In genomic region chr4:57883520-57884421, GRCm38 (mm10) we compare ENCODE assay signal across 9 mouse cellular contexts. TPM values are rescaled to one million over a fixed set of nuclear protein-coding genes. Genes with fewer than 3 reads are reported as not detected.
A peak's percentile ranks its signal among the peaks of the same experiment; 100 is the strongest.
DNase-seq lines count a peak whose midpoint lies in the region; ATAC-seq and TF ChIP-seq lines count a peak whose summit lies in the region.
"Had no signal": no experiment of that assay in that cellular context is flagged by ENCODE, and none has a peak within 500 bp of the region (broad histone marks: within the 10 kb centered on the region; RNA-seq: fewer than 3 reads in every experiment).

No protein-coding gene starts in this region.

- DNase-seq in intestine, embryonic 14.5 days (ENCODE audit: low spot score), result no peak
- peak; percentile 85 for DNase-seq in A20 (ENCODE audit: low read depth, low spot score)
- peak; percentile 45 for DNase-seq in adrenal gland, adult 8-10 months
- DNase-seq in hindbrain, postnatal 0 days (ENCODE audit: low spot score), result peak; percentile 61
- no peak for DNase-seq in layer of hippocampus, postnatal 36 days
- no peak for DNase-seq in cerebellum, postnatal 25 days

- H3K9ac ChIP-seq in intestine, embryonic 14.5 days (ENCODE audit: low read length), result no peak overlapping the region
- no peak overlapping the region for H3K9ac ChIP-seq in intestine, postnatal 0 days (ENCODE audit: low read depth, low read length)
- H3K9ac ChIP-seq in hindbrain, postnatal 0 days (replicated peaks; ENCODE audit: low read length), result no peak overlapping the region

- H3K4me1 ChIP-seq in intestine, embryonic 14.5 days (replicated peaks; ENCODE audit: control insufficient read depth, insufficient read depth, low read length), result peaks cover 12% of the 10 kb centered on the region
- no peaks in the 10 kb centered on the region for H3K4me1 ChIP-seq in intestine, postnatal 0 days (replicated peaks; ENCODE audit: control insufficient read depth, insufficient read depth, low read length)
- no peaks in the 10 kb centered on the region for H3K4me1 ChIP-seq in hindbrain, postnatal 0 days (ENCODE audit: insufficient read depth, low read length)

- no peak overlapping the region for H3K4me2 ChIP-seq in intestine, embryonic 14.5 days (ENCODE audit: low read length)
- no peak overlapping the region for H3K4me2 ChIP-seq in intestine, postnatal 0 days (replicated peaks; ENCODE audit: low read depth)
- H3K4me2 ChIP-seq in hindbrain, postnatal 0 days (ENCODE audit: low read depth, low read length), result no peak overlapping the region

- no peak overlapping the region for H3K4me3 ChIP-seq in intestine, embryonic 14.5 days (ENCODE audit: low read depth, low read length)
- H3K4me3 ChIP-seq in intestine, postnatal 0 days (ENCODE audit: low read depth, low read length), result no peak overlapping the region
- no peak overlapping the region for H3K4me3 ChIP-seq in hindbrain, postnatal 0 days (ENCODE audit: low read length)
- H3K4me3 ChIP-seq: megakaryocyte, embryonic 14.5 days had no signal

- no peaks in the 10 kb centered on the region for H3K9me3 ChIP-seq in intestine, embryonic 14.5 days (ENCODE audit: control insufficient read depth, low read length)
- no peaks in the 10 kb centered on the region for H3K9me3 ChIP-seq in intestine, postnatal 0 days (ENCODE audit: control insufficient read depth)
- no peaks in the 10 kb centered on the region for H3K9me3 ChIP-seq in hindbrain, postnatal 0 days (ENCODE audit: low read length)

- no peak for TF ChIP-seq CTCF in intestine, postnatal 0 days (IDR thresholded peaks at IDR 0.05; ENCODE audit: low read depth)
- TF ChIP-seq CTCF in hindbrain, postnatal 0 days (IDR thresholded peaks at IDR 0.05; ENCODE audit: low read depth), result no peak

- no peak overlapping the region for H3K27ac ChIP-seq in intestine, embryonic 14.5 days (ENCODE audit: low read depth)
- H3K27ac ChIP-seq in intestine, postnatal 0 days (ENCODE audit: low read depth, low read length), result no peak overlapping the region
- no peak overlapping the region for H3K27ac ChIP-seq in hindbrain, postnatal 0 days

- 0 out of 2 replicates have a peak, but pooled peaks have one; percentile 22 for ATAC-seq in intestine, embryonic 14.5 days (replicated peaks; ENCODE audit: low FRiP score, low TSS enrichment, low read depth)
- ATAC-seq in intestine, postnatal 0 days, result no peak
- ATAC-seq in hindbrain, postnatal 0 days, result peak; percentile 46
- no peak for ATAC-seq in megakaryocyte-erythroid progenitor cell, adult 5-6 weeks (replicated peaks; ENCODE audit: low FRiP score, low TSS enrichment, poor library complexity, severe bottlenecking)

- 63% methylated on average over 7 of the region's 7 CpGs for WGBS in intestine, embryonic 14.5 days
- WGBS in intestine, postnatal 0 days, result 66% methylated on average over 7 of the region's 7 CpGs
- WGBS in hindbrain, postnatal 0 days, result 59% methylated on average over 7 of the region's 7 CpGs

- no peaks in the 10 kb centered on the region for H3K27me3 ChIP-seq in intestine, embryonic 14.5 days (replicated peaks; ENCODE audit: control insufficient read depth, insufficient read depth, low read length)
- no peaks in the 10 kb centered on the region for H3K27me3 ChIP-seq in intestine, postnatal 0 days (replicated peaks; ENCODE audit: control insufficient read depth, insufficient read depth, low read length)
- H3K27me3 ChIP-seq in hindbrain, postnatal 0 days (ENCODE audit: insufficient read depth, low read length), result no peaks in the 10 kb centered on the region
- H3K27me3 ChIP-seq: megakaryocyte, embryonic 14.5 days had no signal

- no peaks in the 10 kb centered on the region for H3K36me3 ChIP-seq in intestine, embryonic 14.5 days (ENCODE audit: control insufficient read depth, insufficient read depth, low read length)
- H3K36me3 ChIP-seq in intestine, postnatal 0 days (ENCODE audit: control insufficient read depth, insufficient read depth), result no peaks in the 10 kb centered on the region
- no peaks in the 10 kb centered on the region for H3K36me3 ChIP-seq in hindbrain, postnatal 0 days (ENCODE audit: insufficient read depth, low read length)

RNA-seq across cellular contexts. Expression of gene D630039A03Rik, which starts 32.3 kb away (rescaled TPM):
- polyA plus RNA-seq in intestine, embryonic 14.5 days (2014; fragmentation: Nextera tagmentation; extraction: Ambion mirVana), result 5.7 and 6.1 TPM in 2 replicates
- polyA plus RNA-seq in intestine, postnatal 0 days (2015; fragmentation: Nextera tagmentation; extraction: Ambion mirVana), result 6.6 and 7.0 TPM in 2 replicates
- total RNA-seq in adrenal gland, adult 8-10 months (2022), result 10 to 100 TPM; 13.0 to 17.0 (median 15.0) TPM
- 0.50 and 0.52 TPM in 2 replicates for total RNA-seq in hindbrain, postnatal 0 days (2014; rRNA removed)
- 0.49 and 0.54 TPM in 2 replicates for polyA plus RNA-seq in hindbrain, postnatal 0 days (2015; fragmentation: Nextera tagmentation; extraction: Ambion mirVana)
- total RNA-seq in megakaryocyte-erythroid progenitor cell, adult 5-6 weeks (2014; fragmentation: Nextera tagmentation), result 1.1 TPM in 1 of 2 replicates, not detected in the other
- total RNA-seq in megakaryocyte-erythroid progenitor cell, adult 5-6 weeks (2017), result not detected in 2 replicates
- under 1 TPM; 0.30 to 0.48 TPM for total RNA-seq in layer of hippocampus, postnatal 36 days (2021)

Comparison
In these comparisons a context has a peak if more than half of its experiments do, and no peak if none do; other contexts are left out.
1. ATAC-seq: peak in intestine, embryonic 14.5 days (single experiment) and hindbrain, postnatal 0 days (single experiment); none in intestine, postnatal 0 days (single experiment) and megakaryocyte-erythroid progenitor cell, adult 5-6 weeks (single experiment).
2. DNase-seq: peak in A20 (single experiment), adrenal gland, adult 8-10 months (single experiment) and hindbrain, postnatal 0 days (single experiment); none in intestine, embryonic 14.5 days (single experiment), layer of hippocampus, postnatal 36 days (0 of 2) and cerebellum, postnatal 25 days (0 of 2).